Mouse (Mus musculus) ES-E14 (cell line): ENCODE data around the gene Xrcc3. TPM values are rescaled to one million over a fixed set of nuclear protein-coding genes. Genes with fewer than 3 reads are reported as not detected.

Source experiments
- DNase-seq: peaks from one replicate; pipeline ENCODE4 v3.0.0-alpha.2; 2013; ENCODE audit warnings: low read depth, low spot score
- H3K27ac ChIP-seq: 2 replicates; pipeline ENCODE4 v1.5.1; 2012; ENCODE audit warnings: low read depth, mild to moderate bottlenecking, low read length, moderate library complexity, mixed read lengths; ENCODE audit not compliant: poor library complexity, insufficient read depth, severe bottlenecking
- H3K36me3 ChIP-seq: 2 replicates; pipeline ENCODE4 v1.6.1; 2012; ENCODE audit warnings: mild to moderate bottlenecking, low read length, moderate library complexity, mixed read lengths; ENCODE audit not compliant: control insufficient read depth, poor library complexity, insufficient read depth, severe bottlenecking
- H3K4me1 ChIP-seq, 2 experiments: fragments of 150-350 bp in 1 of 2; sonication (generic) in 1 of 2; 2 replicates each; pipeline ENCODE4 v1.6.1; 2012; ENCODE audit warnings: low read length in 2 of 2, mild to moderate bottlenecking in 1 of 2, mixed read lengths in 1 of 2; ENCODE audit not compliant: control insufficient read depth in 2 of 2, insufficient read depth in 2 of 2, poor library complexity in 1 of 2
- H3K4me3 ChIP-seq, 2 experiments: fragments of 150-350 bp in 1 of 2; sonication (generic) in 1 of 2; 2 replicates each; pipeline ENCODE4 v1.5.1; 2012; ENCODE audit warnings: low read length in 2 of 2, low read depth in 1 of 2, mild to moderate bottlenecking in 1 of 2, mixed read lengths in 1 of 2; ENCODE audit not compliant: insufficient read depth in 1 of 2, poor library complexity in 1 of 2, severe bottlenecking in 1 of 2
- H3K9ac ChIP-seq: 2 replicates; pipeline ENCODE4 v1.6.1; 2012; ENCODE audit warnings: low read depth, mild to moderate bottlenecking, low read length, mixed read lengths; ENCODE audit not compliant: poor library complexity, insufficient read depth, severe bottlenecking
- H3K9me3 ChIP-seq: fragments of 150-350 bp; sonication (generic); 2 replicates; pipeline ENCODE4 v1.6.1; 2012; ENCODE audit warnings: low read depth, mild to moderate bottlenecking, low read length; ENCODE audit not compliant: control insufficient read depth, insufficient read depth
- CHD2 ChIP-seq: IDR thresholded peaks from 2 replicates; pipeline ENCODE4 v1.6.1; 2014; ENCODE audit warnings: mild to moderate bottlenecking, low read depth, low read length, inconsistent platforms
- HCFC1 ChIP-seq: IDR thresholded peaks from 2 replicates; pipeline ENCODE4 v1.6.1; 2012; ENCODE audit warnings: low read length, inconsistent platforms, borderline replicate concordance; ENCODE audit not compliant: insufficient read depth
- MAFK ChIP-seq: IDR thresholded peaks from 2 replicates; pipeline ENCODE4 v1.6.1; 2014; ENCODE audit warnings: mild to moderate bottlenecking, low read depth, low read length, inconsistent platforms; ENCODE audit not compliant: insufficient read depth
- ZC3H11A ChIP-seq: IDR thresholded peaks from 2 replicates; pipeline ENCODE4 v1.6.1; 2012; ENCODE audit warnings: low read depth, mild to moderate bottlenecking, inconsistent platforms, low read length, borderline replicate concordance
- ZNF384 ChIP-seq: IDR thresholded peaks from 2 replicates; pipeline ENCODE4 v1.6.1; 2012; ENCODE audit warnings: low read depth, low read length, inconsistent platforms
- in situ Hi-C, 2 experiments: fragments of 600-800 bp; cut with MboI; formaldehyde crosslinking; loops; one replicate each; pipeline ENCODE4 v1.15.1; 2025; ENCODE audit warnings: low sequenced_read_pairs in 2 of 2, inconsistent platforms in 1 of 2; ENCODE audit not compliant: unreplicated experiment in 2 of 2
- total RNA-seq: library from RNA; depleted of rRNA; stranded (reverse); fragments of 300-350 nt; gene quantifications from 2 replicates; pipeline ENCODE4 v1.2.3, GENCODE M21; 2012

Gene Xrcc3
- total RNA-seq, 1 experiment: 21.8 TPM

- no peaks in the 10 kb centered on the region for H3K36me3 ChIP-seq
- H3K9me3 ChIP-seq: no peaks in the 10 kb centered on the region
- TF ChIP-seq ZC3H11A (no peak), HCFC1 (no peak), ZNF384 (no peak), CHD2 (no peak)
- H3K9ac ChIP-seq: no peak overlapping the region
- no peak for DNase-seq
- H3K27ac ChIP-seq: no peak overlapping the region
- no peaks in the 10 kb centered on the region for H3K4me1 ChIP-seq
- in situ Hi-C loops: no loop called here
- H3K4me3 ChIP-seq: no peak overlapping the region
Observed at GRCm38 (mm10) chr12:111842565-111843433, 29.1 kb upstream of the Xrcc3 start.

- Histone ChIP-seq H3K27ac (no peak overlapping the region), H3K9me3 (no peaks in the 10 kb centered on the region), H3K36me3 (peaks cover 6% of the 10 kb centered on the region; the same call in 1 of the 2 replicates), H3K4me1 (no peaks in the 10 kb centered on the region), H3K4me3 (no peak overlapping the region), H3K9ac (no peak overlapping the region)
- in situ Hi-C loops: no loop called here
- no peak for TF ChIP-seq ZNF384
- no peak for TF ChIP-seq ZC3H11A
- no peak for TF ChIP-seq CHD2
- TF ChIP-seq HCFC1: no peak
- no peak for TF ChIP-seq MAFK
- no peak for DNase-seq
Observed at GRCm38 (mm10) chr12:111833457-111833856, 19.8 kb upstream of the Xrcc3 start.

- Histone ChIP-seq H3K9me3 (no peaks in the 10 kb centered on the region), H3K9ac (no peak overlapping the region), H3K36me3 (peaks cover 12% of the 10 kb centered on the region; the same call in 1 of the 2 replicates), H3K4me1 (no peaks in the 10 kb centered on the region), H3K4me3 (no peak overlapping the region), H3K27ac (no peak overlapping the region)
- DNase-seq: no peak
- TF ChIP-seq HCFC1 (no peak), MAFK (no peak), ZNF384 (no peak), CHD2 (no peak), ZC3H11A (no peak)
- in situ Hi-C loops: no loop called here
Observed at GRCm38 (mm10) chr12:111832643-111833042, 19.0 kb upstream of the Xrcc3 start.

- H3K9ac ChIP-seq: no peak overlapping the region
- H3K4me3 ChIP-seq: no peak overlapping the region
- no peaks in the 10 kb centered on the region for H3K9me3 ChIP-seq
- in situ Hi-C loops: no loop called here
- H3K27ac ChIP-seq: no peak overlapping the region
- no peak for DNase-seq
- H3K36me3 ChIP-seq: peaks cover 26% of the 10 kb centered on the region
- H3K4me1 ChIP-seq: no peaks in the 10 kb centered on the region
- TF ChIP-seq HCFC1 (no peak), CHD2 (no peak), MAFK (no peak), ZNF384 (no peak), ZC3H11A (no peak)
Observed at GRCm38 (mm10) chr12:111830375-111830774, 16.7 kb upstream of the Xrcc3 start.

- H3K9me3 ChIP-seq: no peaks in the 10 kb centered on the region
- TF ChIP-seq HCFC1 (no peak), MAFK (no peak), CHD2 (no peak), ZC3H11A (no peak), ZNF384 (no peak)
- DNase-seq: no peak
- H3K27ac ChIP-seq: no peak overlapping the region
- H3K4me3 ChIP-seq: no peak overlapping the region
- no peak overlapping the region for H3K9ac ChIP-seq
- in situ Hi-C loops: no loop called here
- H3K36me3 ChIP-seq: peaks cover 30% of the 10 kb centered on the region
- H3K4me1 ChIP-seq: no peaks in the 10 kb centered on the region
Observed at GRCm38 (mm10) chr12:111829954-111830353, 16.3 kb upstream of the Xrcc3 start.
